Mouse (Mus musculus) heart, embryonic 13.5 days (tissue): Measurements from ENCODE around the gene C2cd5. TPM values are rescaled to one million over a fixed set of nuclear protein-coding genes. Genes with fewer than 3 reads are reported as not detected.

Source experiments
- ATAC-seq: fragments of 200-750 bp; cut with Nextera tagmentation; 2 replicates; pipeline ENCODE4 v1.8.0; 2017; ENCODE audit warnings: moderate TSS enrichment; ENCODE audit not compliant: insufficient number of reproducible peaks, low FRiP score, low TSS enrichment; ENCODE audit errors: extremely low read depth
- H3K27ac ChIP-seq: fragments of 300-500 bp; sonication (generic); replicated peaks from 2 replicates; pipeline ENCODE4 v1.5.1; 2015; ENCODE audit warnings: moderate library complexity, mild to moderate bottlenecking, inconsistent platforms
- H3K27me3 ChIP-seq: fragments of 300-500 bp; sonication (generic); replicated peaks from 2 replicates; pipeline ENCODE4 v1.6.1; 2015; ENCODE audit warnings: mild to moderate bottlenecking, inconsistent platforms
- H3K36me3 ChIP-seq: fragments of 300-500 bp; sonication (generic); 2 replicates; pipeline ENCODE4 v1.6.1; 2015; ENCODE audit warnings: mild to moderate bottlenecking, inconsistent platforms
- H3K4me1 ChIP-seq: fragments of 300-500 bp; sonication (generic); 2 replicates; pipeline ENCODE4 v1.6.1; 2015; ENCODE audit warnings: inconsistent platforms
- H3K4me2 ChIP-seq: fragments of 300-500 bp; sonication (generic); 2 replicates; pipeline ENCODE4 v1.6.1; 2015; ENCODE audit warnings: inconsistent platforms, mild to moderate bottlenecking, moderate library complexity
- H3K4me3 ChIP-seq: fragments of 300-500 bp; sonication (generic); 2 replicates; pipeline ENCODE4 v1.5.1; 2015; ENCODE audit warnings: moderate library complexity, mild to moderate bottlenecking, inconsistent platforms
- H3K9ac ChIP-seq: fragments of 300-500 bp; sonication (generic); 2 replicates; pipeline ENCODE4 v1.6.1; 2015; ENCODE audit warnings: inconsistent platforms, mild to moderate bottlenecking, moderate library complexity
- H3K9me3 ChIP-seq: fragments of 300-500 bp; sonication (generic); 2 replicates; pipeline ENCODE4 v1.6.1; 2016; ENCODE audit warnings: inconsistent platforms
- WGBS: fragments of 180-500 bp; shearing (Covaris S2); methylation state at CpG from one replicate; pipeline ENCODE4 v1.1.7; 2015; ENCODE audit warnings: mixed read lengths; 5-methylcytosine and 5-hydroxymethylcytosine counted together
- polyA plus RNA-seq: library from polyadenylated mRNA; unstranded; fragments of >200 nt; fragmentation: Nextera tagmentation; extraction: Ambion mirVana; gene quantifications from 2 replicates; pipeline ENCODE4 v1.2.1, GENCODE M21; 2015

C2cd5 gene
- polyA plus RNA-seq, 1 experiment from 2014 or later = 16.5 TPM

GRCm38 (mm10) chr6:143049117-143049516, 50.8 kb downstream of the C2cd5 start:
- no peak overlapping the region for H3K9ac ChIP-seq
- H3K4me1 ChIP-seq = peaks cover 10% of the 10 kb centered on the region; the same call in 1 of the 2 replicates
- no peak overlapping the region for H3K27ac ChIP-seq
- H3K4me3 ChIP-seq = no peak overlapping the region
- WGBS = 90% methylated on average over 2 of the region's 2 CpGs
- no peak overlapping the region for H3K4me2 ChIP-seq
- H3K27me3 ChIP-seq = no peaks in the 10 kb centered on the region
- ATAC-seq = no peak
- no peaks in the 10 kb centered on the region for H3K9me3 ChIP-seq
- peaks cover 54% of the 10 kb centered on the region for H3K36me3 ChIP-seq

GRCm38 (mm10) chr6:143047538-143048258, 52.2 kb downstream of the C2cd5 start:
- 81% methylated on average over 15 of the region's 15 CpGs for WGBS
- no peak for ATAC-seq
- Histone ChIP-seq H3K27ac (no peak overlapping the region), H3K4me1 (peaks cover 10% of the 10 kb centered on the region; the same call in 1 of the 2 replicates), H3K9me3 (no peaks in the 10 kb centered on the region), H3K9ac (no peak overlapping the region), H3K4me2 (no peak overlapping the region), H3K4me3 (no peak overlapping the region), H3K36me3 (peaks cover 52% of the 10 kb centered on the region), H3K27me3 (no peaks in the 10 kb centered on the region)

GRCm38 (mm10) chr6:143041578-143041977, 58.4 kb downstream of the C2cd5 start:
- WGBS = 77% methylated on average over 6 of the region's 6 CpGs
- ATAC-seq = no peak

GRCm38 (mm10) chr6:143035261-143035660, 64.7 kb downstream of the C2cd5 start:
- ATAC-seq = no peak
- no peak overlapping the region for H3K27ac ChIP-seq
- no peak overlapping the region for H3K9ac ChIP-seq
- no peak overlapping the region for H3K4me2 ChIP-seq
- no peaks in the 10 kb centered on the region for H3K4me1 ChIP-seq
- H3K4me3 ChIP-seq = no peak overlapping the region
- H3K36me3 ChIP-seq = peaks cover 88% of the 10 kb centered on the region
- WGBS = 42% methylated on average over 4 of the region's 4 CpGs
- H3K9me3 ChIP-seq = no peaks in the 10 kb centered on the region
- no peaks in the 10 kb centered on the region for H3K27me3 ChIP-seq

More at GRCm38 (mm10) chr6:143041578-143041977, 58.4 kb downstream of the C2cd5 start:
- no peaks in the 10 kb centered on the region for H3K9me3 ChIP-seq
- no peaks in the 10 kb centered on the region for H3K27me3 ChIP-seq
- H3K36me3 ChIP-seq = peaks cover 53% of the 10 kb centered on the region
- no peak overlapping the region for H3K4me3 ChIP-seq
- no peak overlapping the region for H3K27ac ChIP-seq
- no peaks in the 10 kb centered on the region for H3K4me1 ChIP-seq
- H3K9ac ChIP-seq = no peak overlapping the region
- H3K4me2 ChIP-seq = no peak overlapping the region

- Histone ChIP-seq H3K27me3 (no peaks in the 10 kb centered on the region), H3K4me3 (no peak overlapping the region), H3K9me3 (no peaks in the 10 kb centered on the region), H3K4me1 (no peaks in the 10 kb centered on the region), H3K9ac (no peak overlapping the region), H3K27ac (no peak overlapping the region), H3K4me2 (no peak overlapping the region), H3K36me3 (peaks cover 90% of the 10 kb centered on the region)
- ATAC-seq = no peak
- WGBS = 92% methylated on average over 2 of the region's 2 CpGs
Observed at GRCm38 (mm10) chr6:143034503-143034902, 65.4 kb downstream of the C2cd5 start.

- no peaks in the 10 kb centered on the region for H3K9me3 ChIP-seq
- H3K27me3 ChIP-seq = no peaks in the 10 kb centered on the region
- WGBS = 89% methylated on average over 5 of the region's 5 CpGs
- ATAC-seq = no peak
- no peak overlapping the region for H3K27ac ChIP-seq
- peaks cover 78% of the 10 kb centered on the region for H3K36me3 ChIP-seq
- H3K4me1 ChIP-seq = no peaks in the 10 kb centered on the region
- H3K4me2 ChIP-seq = no peak overlapping the region
- no peak overlapping the region for H3K4me3 ChIP-seq
- H3K9ac ChIP-seq = no peak overlapping the region
Observed at GRCm38 (mm10) chr6:143030521-143030920, 69.4 kb downstream of the C2cd5 start.

- Histone ChIP-seq H3K4me2 (no peak overlapping the region), H3K9ac (no peak overlapping the region), H3K9me3 (no peaks in the 10 kb centered on the region), H3K27ac (no peak overlapping the region), H3K4me3 (no peak overlapping the region), H3K4me1 (peaks cover under 1% of the 10 kb centered on the region; the same call in 1 of the 2 replicates), H3K36me3 (peaks cover 58% of the 10 kb centered on the region), H3K27me3 (no peaks in the 10 kb centered on the region)
- 90% methylated on average over 4 of the region's 4 CpGs for WGBS
- no peak for ATAC-seq
Observed at GRCm38 (mm10) chr6:143027896-143028295, 72.0 kb downstream of the C2cd5 start.

GRCm38 (mm10) chr6:143027402-143027801, 72.5 kb downstream of the C2cd5 start:
- WGBS = 76% methylated on average over 10 of the region's 10 CpGs
- ATAC-seq = no peak
- H3K27ac ChIP-seq = no peak overlapping the region
- H3K4me3 ChIP-seq = no peak overlapping the region
- no peak overlapping the region for H3K9ac ChIP-seq
- H3K9me3 ChIP-seq = no peaks in the 10 kb centered on the region
- no peak overlapping the region for H3K4me2 ChIP-seq
- peaks cover 4% of the 10 kb centered on the region for H3K4me1 ChIP-seq
- peaks cover 53% of the 10 kb centered on the region for H3K36me3 ChIP-seq
- no peaks in the 10 kb centered on the region for H3K27me3 ChIP-seq

- no peak overlapping the region for H3K9ac ChIP-seq
- H3K4me2 ChIP-seq = no peak overlapping the region
- no peaks in the 10 kb centered on the region for H3K27me3 ChIP-seq
- peaks cover 21% of the 10 kb centered on the region for H3K36me3 ChIP-seq
- ATAC-seq = no peak
- H3K9me3 ChIP-seq = no peaks in the 10 kb centered on the region
- no peak overlapping the region for H3K4me3 ChIP-seq
- 82% methylated on average over 6 of the region's 6 CpGs for WGBS
- H3K4me1 ChIP-seq = peaks cover 7% of the 10 kb centered on the region
- no peak overlapping the region for H3K27ac ChIP-seq
Observed at GRCm38 (mm10) chr6:143023691-143024090, 76.2 kb downstream of the C2cd5 start.

GRCm38 (mm10) chr6:143021756-143022155, 78.2 kb downstream of the C2cd5 start:
- WGBS = 78% methylated on average over 8 of the region's 8 CpGs
- H3K27ac ChIP-seq = no peak overlapping the region
- no peak overlapping the region for H3K4me3 ChIP-seq
- peaks cover 16% of the 10 kb centered on the region for H3K4me1 ChIP-seq
- no peak overlapping the region for H3K4me2 ChIP-seq
- no peak overlapping the region for H3K9ac ChIP-seq
- H3K36me3 ChIP-seq = peaks cover 9% of the 10 kb centered on the region
- H3K9me3 ChIP-seq = no peaks in the 10 kb centered on the region
- H3K27me3 ChIP-seq = no peaks in the 10 kb centered on the region
- no peak for ATAC-seq

GRCm38 (mm10) chr6:143020647-143021046, 79.3 kb downstream of the C2cd5 start:
- no peak overlapping the region for H3K4me2 ChIP-seq
- no peak overlapping the region for H3K9ac ChIP-seq
- no peak for ATAC-seq
- no peak overlapping the region for H3K27ac ChIP-seq
- H3K36me3 ChIP-seq = peaks cover 12% of the 10 kb centered on the region
- H3K4me1 ChIP-seq = peaks cover 16% of the 10 kb centered on the region
- H3K9me3 ChIP-seq = no peaks in the 10 kb centered on the region
- 58% methylated on average over 5 of the region's 5 CpGs for WGBS
- no peak overlapping the region for H3K4me3 ChIP-seq
- no peaks in the 10 kb centered on the region for H3K27me3 ChIP-seq

- Histone ChIP-seq H3K4me1 (peaks cover 16% of the 10 kb centered on the region), H3K4me2 (no peak overlapping the region), H3K27me3 (no peaks in the 10 kb centered on the region), H3K27ac (no peak overlapping the region), H3K36me3 (peaks cover 12% of the 10 kb centered on the region), H3K4me3 (no peak overlapping the region), H3K9ac (no peak overlapping the region), H3K9me3 (no peaks in the 10 kb centered on the region)
- WGBS = 93% methylated on average over 4 of the region's 4 CpGs
- no peak for ATAC-seq
Observed at GRCm38 (mm10) chr6:143020146-143020545, 79.8 kb downstream of the C2cd5 start.
